Mouse (Mus musculus): ENCODE data around the gene Nos1. TPM values are rescaled to one million over a fixed set of nuclear protein-coding genes. Genes with fewer than 3 reads are reported as not detected.

Gene Nos1
- polyA plus RNA-seq, 1 experiment = 0.15 TPM

DNA sequence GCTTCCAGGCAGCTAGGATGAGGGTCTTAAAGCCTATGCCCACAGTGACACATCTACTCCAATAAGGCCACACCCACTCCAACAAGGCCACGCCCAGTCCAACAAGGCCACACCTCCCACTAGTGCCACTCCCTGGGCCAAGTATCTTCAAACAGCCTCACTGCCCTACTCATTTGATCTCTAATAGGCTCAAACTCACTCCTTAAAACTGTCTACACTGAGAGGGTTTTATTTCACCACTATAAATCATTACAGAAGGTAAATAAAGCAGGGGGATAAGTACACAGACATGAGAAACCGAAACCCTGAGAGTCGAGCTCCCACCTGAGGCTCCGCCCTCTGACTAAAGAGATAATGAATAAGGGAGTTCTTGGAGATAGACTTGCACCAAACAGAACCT is 128.7 kb downstream of the Nos1 start:
- Histone ChIP-seq H3K4me3 (replicated peaks; ENCODE audit: control insufficient read depth, low read depth, low read length) (no peak overlapping the region), H3K27ac (ENCODE audit: control insufficient read depth, insufficient read depth, low read depth, low read length, poor library complexity) (no peak overlapping the region), H3K4me1 (ENCODE audit: control insufficient read depth, insufficient read depth, low read length) (no peaks in the 10 kb centered on the region)
- TF ChIP-seq POLR2A (IDR thresholded peaks at IDR 0.05; ENCODE audit: borderline replicate concordance, control insufficient read depth, low read depth, low read length) (no peak), CTCF (IDR thresholded peaks at IDR 0.05; ENCODE audit: control insufficient read depth, insufficient read depth, low read length) (no peak)
- 57% methylated on average over 4 of the region's 4 CpGs for WGBS

DNA sequence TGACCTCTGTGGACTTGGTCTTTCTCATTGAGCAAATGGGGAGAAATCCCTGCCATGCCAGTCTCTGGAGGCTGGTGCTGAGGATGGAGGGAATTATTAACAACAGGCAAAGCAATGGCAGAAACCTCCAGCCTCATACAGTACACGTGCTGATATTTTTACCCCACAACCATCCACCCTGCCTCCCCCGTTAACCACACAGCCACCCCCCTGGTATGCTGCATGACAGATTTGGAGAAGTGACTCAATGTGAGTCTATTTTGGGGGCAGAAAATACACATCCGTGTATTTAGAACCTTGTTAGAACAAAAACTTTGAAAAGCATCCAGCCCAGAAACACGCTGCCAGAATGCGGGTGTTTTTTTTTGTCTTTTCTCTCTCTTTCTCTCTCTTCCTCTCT is 135.5 kb downstream of the Nos1 start:
- no peak overlapping the region for H3K4me3 ChIP-seq (replicated peaks; ENCODE audit: control insufficient read depth, low read depth, low read length)
- WGBS = 5% methylated on average over 5 of the region's 5 CpGs
- TF ChIP-seq POLR2A (IDR thresholded peaks at IDR 0.05; ENCODE audit: borderline replicate concordance, control insufficient read depth, low read depth, low read length) (no peak), CTCF (IDR thresholded peaks at IDR 0.05; ENCODE audit: control insufficient read depth, insufficient read depth, low read length) (no peak)
- H3K4me1 ChIP-seq (ENCODE audit: control insufficient read depth, insufficient read depth, low read length) = no peaks in the 10 kb centered on the region; the same call in 1 of the 2 replicates
- no peak overlapping the region for H3K27ac ChIP-seq (ENCODE audit: control insufficient read depth, insufficient read depth, low read depth, low read length, poor library complexity)

DNA sequence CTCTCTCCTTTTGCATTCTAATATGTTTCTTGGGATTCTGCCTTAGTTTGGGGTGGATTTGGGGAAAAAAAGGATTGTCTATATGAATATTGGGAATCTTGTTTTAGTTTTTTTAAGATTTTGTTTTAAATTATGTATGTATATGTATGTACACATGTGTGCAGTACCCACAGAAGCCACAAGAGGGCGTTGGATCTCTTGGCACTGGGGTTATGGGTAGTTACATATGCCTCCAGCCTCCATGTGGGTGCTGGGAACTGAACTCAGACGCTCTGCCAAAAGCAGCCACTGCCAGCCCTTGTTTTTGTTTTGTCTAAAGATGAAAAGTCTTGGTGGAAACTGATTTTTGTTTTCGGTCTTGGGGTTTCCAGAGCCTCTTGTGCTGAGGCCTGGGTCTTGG is 136.1 kb downstream of the Nos1 start:
- no peaks in the 10 kb centered on the region; the same call in 1 of the 2 replicates for H3K4me1 ChIP-seq (ENCODE audit: control insufficient read depth, insufficient read depth, low read length)
- no peak overlapping the region for H3K27ac ChIP-seq (ENCODE audit: control insufficient read depth, insufficient read depth, low read depth, low read length, poor library complexity)
- TF ChIP-seq POLR2A (IDR thresholded peaks at IDR 0.05; ENCODE audit: borderline replicate concordance, control insufficient read depth, low read depth, low read length) (no peak), CTCF (IDR thresholded peaks at IDR 0.05; ENCODE audit: control insufficient read depth, insufficient read depth, low read length) (no peak)
- 60% methylated on average over 3 of the region's 3 CpGs for WGBS
- H3K4me3 ChIP-seq (replicated peaks; ENCODE audit: control insufficient read depth, low read depth, low read length) = no peak overlapping the region

DNA sequence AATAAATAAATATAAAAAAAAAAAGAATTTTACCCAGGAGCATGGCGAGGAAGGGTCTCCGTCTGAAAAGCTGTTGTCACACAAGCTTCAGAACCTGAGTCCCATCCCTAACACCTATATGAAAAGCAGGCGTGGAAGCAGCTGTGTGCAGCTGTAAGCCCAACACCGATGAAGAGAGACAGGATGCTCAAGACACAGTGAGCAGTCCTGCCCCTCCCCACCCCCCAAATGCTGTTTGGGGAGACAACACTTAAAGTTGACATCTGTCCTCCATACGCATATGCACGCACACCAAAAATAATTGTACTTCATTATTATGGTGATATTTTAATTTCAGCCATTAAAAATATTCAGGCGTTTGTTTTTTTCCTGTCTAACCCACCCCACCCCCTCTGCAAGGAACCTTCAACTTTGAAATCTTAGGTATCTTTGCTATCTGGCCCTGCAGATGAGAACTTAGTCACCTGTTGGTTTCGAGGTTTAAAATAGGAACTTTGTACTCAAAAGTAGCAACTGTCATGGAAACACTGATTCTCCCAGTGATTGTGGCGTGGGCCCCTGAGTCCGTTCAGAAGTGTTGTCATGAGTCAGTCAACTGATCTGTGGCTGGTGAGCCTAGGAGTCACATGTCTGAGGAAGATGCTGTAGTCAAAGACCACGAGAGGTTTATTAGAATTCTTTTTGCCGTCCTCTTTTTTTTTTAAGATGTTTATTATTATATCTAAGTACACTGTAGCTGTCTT is 141.1 kb downstream of the Nos1 start:
- Histone ChIP-seq H3K4me1 (ENCODE audit: control insufficient read depth, insufficient read depth, low read length) (no peaks in the 10 kb centered on the region), H3K27ac (ENCODE audit: control insufficient read depth, insufficient read depth, low read depth, low read length, poor library complexity) (no peak overlapping the region), H3K4me3 (replicated peaks; ENCODE audit: control insufficient read depth, low read depth, low read length) (no peak overlapping the region)
- TF ChIP-seq POLR2A (IDR thresholded peaks at IDR 0.05; ENCODE audit: borderline replicate concordance, control insufficient read depth, low read depth, low read length) = no peak
- TF ChIP-seq CTCF (IDR thresholded peaks at IDR 0.05; ENCODE audit: control insufficient read depth, insufficient read depth, low read length) = no peak
- WGBS = 58% methylated on average over 12 of the region's 12 CpGs

DNA sequence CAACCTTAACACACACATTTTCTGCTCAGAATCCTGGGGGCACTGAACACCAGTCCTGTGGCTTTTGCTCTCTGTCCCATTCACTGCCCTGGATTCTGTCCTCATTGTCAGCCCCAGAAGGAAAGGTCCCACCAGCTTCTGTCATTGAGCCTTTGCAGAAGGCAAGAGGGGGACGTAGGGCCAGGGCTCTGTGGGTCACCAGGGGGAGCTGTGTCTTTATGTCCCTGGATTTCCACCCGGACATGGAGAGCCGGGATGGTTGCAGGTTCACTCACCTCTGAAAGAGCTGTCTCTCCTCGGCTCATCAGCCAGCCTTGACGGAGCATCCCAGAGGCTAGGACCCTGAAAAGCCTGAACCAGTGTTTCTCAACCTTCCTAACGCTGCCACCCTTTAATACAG is 142.9 kb downstream of the Nos1 start:
- H3K4me3 ChIP-seq (replicated peaks; ENCODE audit: control insufficient read depth, low read depth, low read length) = no peak overlapping the region
- no peak overlapping the region for H3K27ac ChIP-seq (ENCODE audit: control insufficient read depth, insufficient read depth, low read depth, low read length, poor library complexity)
- no peak for TF ChIP-seq POLR2A (IDR thresholded peaks at IDR 0.05; ENCODE audit: borderline replicate concordance, control insufficient read depth, low read depth, low read length)
- no peak for TF ChIP-seq CTCF (IDR thresholded peaks at IDR 0.05; ENCODE audit: control insufficient read depth, insufficient read depth, low read length)
- 28% methylated on average over 6 of the region's 6 CpGs for WGBS
- no peaks in the 10 kb centered on the region for H3K4me1 ChIP-seq (ENCODE audit: control insufficient read depth, insufficient read depth, low read length)

DNA sequence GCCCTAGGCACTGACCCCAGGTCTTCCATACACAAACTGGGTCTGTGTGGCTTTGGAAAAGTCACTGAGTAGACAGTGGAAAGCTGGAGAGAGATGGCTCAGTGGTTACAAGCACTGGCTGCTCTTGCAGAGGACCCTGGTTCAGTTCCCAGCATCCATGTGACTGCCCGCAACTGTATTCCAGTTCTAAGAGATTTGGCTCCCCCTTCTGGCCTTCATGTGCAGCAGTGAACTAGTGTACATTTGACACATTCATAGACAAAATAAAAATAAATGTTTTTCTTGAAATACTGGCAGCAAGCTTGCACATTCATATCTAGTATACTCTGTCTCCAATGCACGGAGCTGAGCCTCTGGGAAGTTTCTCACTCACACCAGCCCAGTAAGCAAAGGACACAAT is 147.7 kb downstream of the Nos1 start:
- WGBS = 79% methylated on average over 2 of the region's 2 CpGs
- Histone ChIP-seq H3K4me3 (replicated peaks; ENCODE audit: control insufficient read depth, low read depth, low read length) (no peak overlapping the region), H3K4me1 (ENCODE audit: control insufficient read depth, insufficient read depth, low read length) (no peaks in the 10 kb centered on the region), H3K27ac (ENCODE audit: control insufficient read depth, insufficient read depth, low read depth, low read length, poor library complexity) (no peak overlapping the region)
- TF ChIP-seq CTCF (IDR thresholded peaks at IDR 0.05; ENCODE audit: control insufficient read depth, insufficient read depth, low read length) (no peak), POLR2A (IDR thresholded peaks at IDR 0.05; ENCODE audit: borderline replicate concordance, control insufficient read depth, low read depth, low read length) (no peak)

DNA sequence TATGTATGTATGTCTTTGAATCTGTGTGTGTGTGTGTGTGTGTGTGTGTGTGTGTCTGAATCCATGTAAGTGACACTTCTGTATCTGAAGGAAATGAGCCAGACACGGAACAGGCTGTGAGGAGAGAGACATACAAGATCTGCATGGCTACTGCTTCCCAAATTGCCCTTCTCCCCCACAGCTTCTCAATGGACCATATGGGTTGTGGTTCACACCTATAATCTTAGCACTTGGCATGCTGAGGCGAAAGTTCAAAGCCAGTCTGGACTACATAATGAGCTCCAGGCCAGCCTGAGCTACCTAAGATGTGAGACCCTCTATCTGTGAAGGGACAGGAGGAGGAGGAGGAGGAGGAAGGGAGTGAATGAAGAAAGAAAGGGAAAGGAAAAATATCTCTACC is 151.4 kb downstream of the Nos1 start:
- TF ChIP-seq CTCF (IDR thresholded peaks at IDR 0.05; ENCODE audit: control insufficient read depth, insufficient read depth, low read length) = no peak
- TF ChIP-seq POLR2A (IDR thresholded peaks at IDR 0.05; ENCODE audit: borderline replicate concordance, control insufficient read depth, low read depth, low read length) = no peak
- no peak overlapping the region for H3K27ac ChIP-seq (ENCODE audit: control insufficient read depth, insufficient read depth, low read depth, low read length, poor library complexity)
- no peak overlapping the region for H3K4me3 ChIP-seq (replicated peaks; ENCODE audit: control insufficient read depth, low read depth, low read length)
- WGBS = 77% methylated on average over 2 of the region's 2 CpGs
- no peaks in the 10 kb centered on the region for H3K4me1 ChIP-seq (ENCODE audit: control insufficient read depth, insufficient read depth, low read length)

DNA sequence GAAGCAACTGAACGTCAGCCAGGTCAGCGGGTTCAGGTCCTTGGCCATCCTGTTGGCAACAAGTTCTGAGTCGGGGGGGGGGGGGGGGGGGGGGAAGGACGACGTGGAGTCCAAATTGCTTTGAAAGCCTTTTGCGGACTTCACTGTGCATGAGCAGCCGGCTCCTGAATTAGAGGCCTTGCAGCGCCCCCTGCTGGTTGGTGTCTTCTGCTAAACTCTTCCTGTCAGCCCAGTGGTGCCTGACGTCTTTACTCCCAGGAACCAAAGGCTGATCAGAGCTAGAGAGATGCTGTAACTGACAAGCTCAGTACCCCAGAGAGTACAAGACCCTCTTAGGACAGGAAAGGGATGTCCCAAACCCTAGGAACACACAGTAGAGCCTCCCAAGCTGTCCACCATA is 152.0 kb downstream of the Nos1 start:
- 7% methylated on average over 7 of the region's 9 CpGs for WGBS

More for the DNA sequence above, 152.0 kb downstream of the Nos1 start:
- no peak overlapping the region for H3K27ac ChIP-seq (ENCODE audit: control insufficient read depth, insufficient read depth, low read depth, low read length, poor library complexity)
- H3K4me3 ChIP-seq (replicated peaks; ENCODE audit: control insufficient read depth, low read depth, low read length) = no peak overlapping the region
- H3K4me1 ChIP-seq (ENCODE audit: control insufficient read depth, insufficient read depth, low read length) = no peaks in the 10 kb centered on the region
- TF ChIP-seq POLR2A (IDR thresholded peaks at IDR 0.05; ENCODE audit: borderline replicate concordance, control insufficient read depth, low read depth, low read length) = no peak
- peak; percentile 70 for TF ChIP-seq CTCF (IDR thresholded peaks at IDR 0.05; ENCODE audit: control insufficient read depth, insufficient read depth, low read length)
